Mouse (Mus musculus) E14TG2a.4 (cell line): ENCODE measurements around the gene Pmm2.

ENCODE experiments used
- CTCF ChIP-seq: conservative IDR thresholded peaks from 2 replicates; pipeline ENCODE4 v1.5.1; 2014; ENCODE audit warnings: low read length
- NANOG ChIP-seq: IDR thresholded peaks from 2 replicates; pipeline ENCODE4 v1.6.1; 2014; ENCODE audit warnings: borderline replicate concordance, low read length, mixed read lengths

DNA sequence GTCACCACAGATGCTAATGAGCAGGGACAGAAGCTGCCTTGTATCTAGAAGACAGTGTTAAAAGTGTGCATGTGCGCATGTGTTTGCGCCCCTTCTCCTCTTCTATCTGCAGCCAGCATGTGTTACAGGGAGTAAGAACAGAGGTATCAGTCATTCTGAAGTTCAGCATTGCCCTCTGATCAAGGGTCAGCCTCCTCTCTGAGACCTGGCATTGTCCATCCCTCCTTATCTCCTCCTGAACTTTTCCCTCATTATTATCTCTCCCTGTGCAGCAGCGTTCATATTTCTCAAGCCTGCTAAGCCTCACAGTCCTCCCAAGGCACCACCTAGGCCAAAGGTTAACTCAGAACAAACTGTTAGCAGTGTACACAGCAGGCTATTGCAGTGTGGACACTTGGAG, 33.7 kb upstream of the Pmm2 start:
- TF ChIP-seq CTCF, result no peak
- TF ChIP-seq NANOG, result no peak
